Mouse (Mus musculus) cerebellum, adult 9-11 months (tissue): ENCODE measurements around the gene Atp1b2.
A peak's percentile ranks its signal among the peaks of the same experiment; 100 is the strongest.
"Not testable (repeated sequence)": the region's sequence is repeated elsewhere in the genome, so short reads cannot be mapped to it uniquely, and the experiment has no call there.

Experiments
- DNase-seq: peaks from one replicate; pipeline ENCODE4 v3.0.0; 2022

The Atp1b2 gene

GRCm38 (mm10) chr11:69605726-69606490, at the start of gene Atp1b2:
Gene Atp1b2 (minus strand): TSS chr11:69605942.
- peak; percentile 95 for DNase-seq

- peak; percentile 34 for DNase-seq
These were observed 49.0 kb upstream of the Atp1b2 start for GRCm38 (mm10) chr11:69654760-69655159.

- no peak for DNase-seq
These were observed 47.7 kb upstream of the Atp1b2 start for GRCm38 (mm10) chr11:69653399-69653798.

- no peak for DNase-seq
These were observed 40.1 kb upstream of the Atp1b2 start for GRCm38 (mm10) chr11:69645860-69646259.

GRCm38 (mm10) chr11:69635471-69635870, 29.7 kb upstream of the Atp1b2 start:
- no peak for DNase-seq

GRCm38 (mm10) chr11:69633128-69633866, 27.6 kb upstream of the Atp1b2 start:
- DNase-seq, result peak; percentile 82

GRCm38 (mm10) chr11:69632284-69633089, 26.7 kb upstream of the Atp1b2 start, which contains the start of gene Fxr2:
Gene Fxr2 (plus strand): TSS chr11:69632990.
- DNase-seq, result peak; percentile 100

- no peak for DNase-seq
These were observed 24.1 kb upstream of the Atp1b2 start for GRCm38 (mm10) chr11:69629802-69630201.

GRCm38 (mm10) chr11:69628286-69628685, 22.5 kb upstream of the Atp1b2 start:
- DNase-seq, result peak; percentile 84

GRCm38 (mm10) chr11:69624339-69624738, 18.6 kb upstream of the Atp1b2 start:
- DNase-seq, result not testable (repeated sequence)

GRCm38 (mm10) chr11:69623006-69623405, 17.3 kb upstream of the Atp1b2 start:
- DNase-seq, result peak; percentile 27

GRCm38 (mm10) chr11:69622406-69622805, 16.7 kb upstream of the Atp1b2 start:
- DNase-seq, result peak; percentile 74

- DNase-seq, result peak; percentile 72
These were observed 16.0 kb upstream of the Atp1b2 start, which contains the start of gene Sat2 for GRCm38 (mm10) chr11:69621571-69622268. Gene Sat2 (plus strand): TSS chr11:69622024.

- DNase-seq, result peak; percentile 23
These were observed 14.8 kb upstream of the Atp1b2 start for GRCm38 (mm10) chr11:69620394-69621081.

- DNase-seq, result peak; percentile 23
These were observed 12.1 kb upstream of the Atp1b2 start, which contains the start of gene Shbg for GRCm38 (mm10) chr11:69617805-69618204. Gene Shbg (minus strand): TSS chr11:69617905.

GRCm38 (mm10) chr11:69616781-69617180, 11.0 kb upstream of the Atp1b2 start:
- DNase-seq, result peak; percentile 28

GRCm38 (mm10) chr11:69614257-69614588, 8.5 kb upstream of the Atp1b2 start:
- DNase-seq, result not testable (repeated sequence)

- peak; percentile 83 for DNase-seq
These were observed 8.0 kb upstream of the Atp1b2 start for GRCm38 (mm10) chr11:69613553-69614256.

- DNase-seq, result peak; percentile 67
These were observed 5.2 kb upstream of the Atp1b2 start for GRCm38 (mm10) chr11:69610899-69611298.

GRCm38 (mm10) chr11:69609416-69609815, 3.7 kb upstream of the Atp1b2 start:
- no peak for DNase-seq

GRCm38 (mm10) chr11:69608525-69608924, 2.8 kb upstream of the Atp1b2 start:
- no peak for DNase-seq
